ENCODE assay signal across 8 mouse cellular contexts in genomic region chr2:165317621-165318263, GRCm38 (mm10). TPM values are rescaled to one million over a fixed set of nuclear protein-coding genes. Genes with fewer than 3 reads are reported as not detected.
DNase-seq lines count a peak whose midpoint lies in the region; ATAC-seq lines count a peak whose summit lies in the region.

No protein-coding gene starts in this region.

- no peaks in the 10 kb centered on the region for H3K27me3 ChIP-seq in kidney, embryonic 15.5 days
- H3K27me3 ChIP-seq in forebrain, embryonic 10.5 days (ENCODE audit: poor library complexity, severe bottlenecking): peaks cover 64% of the 10 kb centered on the region
- H3K27me3 ChIP-seq in limb, embryonic 12.5 days: no peaks in the 10 kb centered on the region
- H3K27me3 ChIP-seq in neural tube, embryonic 11.5 days (ENCODE audit: control insufficient read depth, insufficient read depth, low read length): no peaks in the 10 kb centered on the region

- DNase-seq in kidney, postnatal 10 days: no peak
- DNase-seq in forebrain, embryonic 10.5 days (ENCODE audit: extremely low spot score, low spot score): no peak
- no peak for DNase-seq in neural tube, embryonic 11.5 days (ENCODE audit: low spot score)
- DNase-seq in urinary bladder, adult 2 months (ENCODE audit: low spot score): no peak
- DNase-seq in urinary bladder, postnatal 10 days (ENCODE audit: low spot score): no peak
- DNase-seq in retina, postnatal 1 day: no peak

- no peak overlapping the region for H3K4me2 ChIP-seq in kidney, embryonic 15.5 days
- peak overlapping the region; percentile 26 for H3K4me2 ChIP-seq in limb, embryonic 12.5 days
- H3K4me2 ChIP-seq in neural tube, embryonic 11.5 days (ENCODE audit: low read depth): peak overlapping the region; percentile 25

- H3K4me3 ChIP-seq in kidney, embryonic 15.5 days (replicated peaks): no peak overlapping the region
- peak overlapping the region; percentile 32 for H3K4me3 ChIP-seq in forebrain, embryonic 10.5 days
- no peak overlapping the region for H3K4me3 ChIP-seq in limb, embryonic 12.5 days (replicated peaks)
- H3K4me3 ChIP-seq in neural tube, embryonic 11.5 days (ENCODE audit: low read depth, low read length): no peak overlapping the region

- ATAC-seq in kidney, embryonic 15.5 days (replicated peaks; ENCODE audit: low FRiP score): no peak
- no peak for ATAC-seq in limb, embryonic 12.5 days (ENCODE audit: insufficient number of reproducible peaks, insufficient read depth, low FRiP score, low TSS enrichment, low read depth)
- ATAC-seq in neural tube, embryonic 11.5 days (ENCODE audit: insufficient read depth, low FRiP score, low TSS enrichment): 0 out of 2 replicates have a peak, but pooled peaks have one; percentile 2

- peaks cover 29% of the 10 kb centered on the region for H3K36me3 ChIP-seq in kidney, embryonic 15.5 days
- H3K36me3 ChIP-seq in forebrain, embryonic 10.5 days (replicated peaks): peaks cover 55% of the 10 kb centered on the region
- H3K36me3 ChIP-seq in limb, embryonic 12.5 days: peaks cover 36% of the 10 kb centered on the region
- H3K36me3 ChIP-seq in neural tube, embryonic 11.5 days (ENCODE audit: control insufficient read depth, insufficient read depth, low read length): no peaks in the 10 kb centered on the region; the same call in 1 of the 2 replicates

- H3K9me3 ChIP-seq in kidney, embryonic 15.5 days (replicated peaks): no peaks in the 10 kb centered on the region
- H3K9me3 ChIP-seq in forebrain, embryonic 10.5 days: no peaks in the 10 kb centered on the region
- no peaks in the 10 kb centered on the region for H3K9me3 ChIP-seq in limb, embryonic 12.5 days
- no peaks in the 10 kb centered on the region for H3K9me3 ChIP-seq in neural tube, embryonic 11.5 days (ENCODE audit: control insufficient read depth, low read length)

- no peak overlapping the region for H3K9ac ChIP-seq in kidney, embryonic 15.5 days
- 0 out of 2 replicates have a peak overlapping the region, but pooled peaks have one; percentile 23 for H3K9ac ChIP-seq in limb, embryonic 12.5 days (replicated peaks)
- H3K9ac ChIP-seq in neural tube, embryonic 11.5 days (ENCODE audit: low read length): no peak overlapping the region; the same call in 1 of the 2 replicates

- 47% methylated on average over 16 of the region's 16 CpGs for WGBS in kidney, embryonic 15.5 days
- WGBS in forebrain, embryonic 10.5 days: 61% methylated on average over 16 of the region's 16 CpGs
- WGBS in limb, embryonic 12.5 days: 54% methylated on average over 16 of the region's 16 CpGs
- 56% methylated on average over 16 of the region's 16 CpGs for WGBS in neural tube, embryonic 11.5 days

- peak overlapping the region; percentile 83 for H3K27ac ChIP-seq in kidney, embryonic 15.5 days
- peak overlapping the region; percentile 84 for H3K27ac ChIP-seq in forebrain, embryonic 10.5 days
- peak overlapping the region; percentile 67; the same call in 1 of the 2 replicates for H3K27ac ChIP-seq in limb, embryonic 12.5 days
- peak overlapping the region; percentile 93 for H3K27ac ChIP-seq in neural tube, embryonic 11.5 days (ENCODE audit: low read depth, low read length)

- H3K4me1 ChIP-seq in kidney, embryonic 15.5 days: peaks cover 97% of the 10 kb centered on the region
- H3K4me1 ChIP-seq in forebrain, embryonic 10.5 days: peaks cover 97% of the 10 kb centered on the region
- H3K4me1 ChIP-seq in limb, embryonic 12.5 days (replicated peaks): peaks cover 51% of the 10 kb centered on the region
- H3K4me1 ChIP-seq in neural tube, embryonic 11.5 days (ENCODE audit: control insufficient read depth, insufficient read depth, low read length): peaks cover 40% of the 10 kb centered on the region

RNA-seq across cellular contexts. Expression of gene Elmo2, which starts 8.5 kb away (rescaled TPM):
- 71.3 and 82.3 TPM in 2 replicates for polyA plus RNA-seq in kidney, embryonic 15.5 days (2015; fragmentation: Nextera tagmentation; extraction: Ambion mirVana)
- polyA plus RNA-seq in forebrain, embryonic 10.5 days (2016; fragmentation: Nextera tagmentation; extraction: Ambion mirVana): 83.7 and 86.4 TPM in 2 replicates
- 83.2 and 88.4 TPM in 2 replicates for polyA plus RNA-seq in limb, embryonic 12.5 days (2016; fragmentation: Nextera tagmentation; extraction: Ambion mirVana)
- 89.0 and 97.7 TPM in 2 replicates for polyA plus RNA-seq in neural tube, embryonic 11.5 days (2014; fragmentation: Nextera tagmentation; extraction: Ambion mirVana)
- polyA plus RNA-seq in urinary bladder, adult 2 months (2012; rRNA removed): 33.8 and 36.2 TPM in 2 replicates

RNA-seq across cellular contexts. Expression of gene Slc35c2, which starts 30.1 kb away (rescaled TPM):
- 53.7 and 54.6 TPM in 2 replicates for polyA plus RNA-seq in kidney, embryonic 15.5 days (2015; fragmentation: Nextera tagmentation; extraction: Ambion mirVana)
- 74.9 and 75.4 TPM in 2 replicates for polyA plus RNA-seq in forebrain, embryonic 10.5 days (2016; fragmentation: Nextera tagmentation; extraction: Ambion mirVana)
- polyA plus RNA-seq in limb, embryonic 12.5 days (2016; fragmentation: Nextera tagmentation; extraction: Ambion mirVana): 47.2 and 48.3 TPM in 2 replicates
- polyA plus RNA-seq in neural tube, embryonic 11.5 days (2014; fragmentation: Nextera tagmentation; extraction: Ambion mirVana): 47.3 and 48.2 TPM in 2 replicates
- polyA plus RNA-seq in urinary bladder, adult 2 months (2012; rRNA removed): 36.0 and 36.1 TPM in 2 replicates

RNA-seq across cellular contexts. Expression of gene Zfp663, which starts 50.8 kb away (rescaled TPM):
- polyA plus RNA-seq in kidney, embryonic 15.5 days (2015; fragmentation: Nextera tagmentation; extraction: Ambion mirVana): 1.1 TPM in 2 replicates
- 4.7 and 4.9 TPM in 2 replicates for polyA plus RNA-seq in forebrain, embryonic 10.5 days (2016; fragmentation: Nextera tagmentation; extraction: Ambion mirVana)
- 0.74 and 1.2 TPM in 2 replicates for polyA plus RNA-seq in limb, embryonic 12.5 days (2016; fragmentation: Nextera tagmentation; extraction: Ambion mirVana)
- 5.1 and 6.1 TPM in 2 replicates for polyA plus RNA-seq in neural tube, embryonic 11.5 days (2014; fragmentation: Nextera tagmentation; extraction: Ambion mirVana)
- polyA plus RNA-seq in urinary bladder, adult 2 months (2012; rRNA removed): 0.01 TPM in 1 of 2 replicates, not detected in the other
